Comparison of ENCODE assay signal across 12 mouse cellular contexts in genomic region chr1:158214743-158215142, GRCm38 (mm10).
DNase-seq lines count a peak whose midpoint lies in the region; ATAC-seq and TF ChIP-seq lines count a peak whose summit lies in the region.
"Had no signal": no experiment of that assay in that cellular context is flagged by ENCODE, and none has a peak within 500 bp of the region (broad histone marks: within the 10 kb centered on the region; RNA-seq: fewer than 3 reads in every experiment).

No protein-coding gene starts in this region.

- no peak overlapping the region for H3K9ac ChIP-seq in liver, postnatal 0 days (replicated peaks)
- no peak overlapping the region for H3K9ac ChIP-seq in liver, embryonic 11.5 days (ENCODE audit: low read depth, low read length)
- H3K9ac ChIP-seq: heart, embryonic 15.5 days; stomach, embryonic 15.5 days had no signal

- ATAC-seq in liver, postnatal 0 days = no peak
- no peak for ATAC-seq in liver, embryonic 11.5 days (replicated peaks; ENCODE audit: low FRiP score)

- DNase-seq in cerebellum, adult 11 months = peak; percentile 18
- no peak for DNase-seq in cerebellum, adult 11-12 months
- no peak for DNase-seq in liver, postnatal 0 days
- DNase-seq in liver, embryonic 11.5 days (ENCODE audit: low spot score) = no peak
- peak; percentile 60 for DNase-seq in brain, adult 2 months (ENCODE audit: low read depth, low spot score)
- DNase-seq in retina, postnatal 1 day = peak; percentile 45
- DNase-seq in hindbrain, embryonic 10.5 days (ENCODE audit: low spot score) = no peak
- no peak for DNase-seq in urinary bladder, postnatal 14 days (ENCODE audit: low spot score)
- DNase-seq: lung, adult 18-20 months had no signal

- H3K27me3 ChIP-seq in liver, postnatal 0 days (ENCODE audit: insufficient read depth, low read length) = no peaks in the 10 kb centered on the region
- no peaks in the 10 kb centered on the region for H3K27me3 ChIP-seq in liver, embryonic 11.5 days (replicated peaks; ENCODE audit: control insufficient read depth, insufficient read depth, low read length)
- peaks cover 3% of the 10 kb centered on the region; the same call in 1 of the 2 replicates for H3K27me3 ChIP-seq in hindbrain, embryonic 10.5 days (ENCODE audit: insufficient read depth, poor library complexity, severe bottlenecking)
- H3K27me3 ChIP-seq: heart, embryonic 15.5 days; stomach, embryonic 15.5 days had no signal

- peak; percentile 49 for TF ChIP-seq CTCF in liver, postnatal 0 days (IDR thresholded peaks at IDR 0.05; ENCODE audit: low read depth)

- H3K27ac ChIP-seq in liver, postnatal 0 days (ENCODE audit: low read depth) = no peak overlapping the region
- H3K27ac ChIP-seq in liver, embryonic 11.5 days (ENCODE audit: low read depth, low read length) = no peak overlapping the region
- H3K27ac ChIP-seq in hindbrain, embryonic 10.5 days = no peak overlapping the region
- H3K27ac ChIP-seq: forebrain, embryonic 10.5 days; heart, embryonic 15.5 days; stomach, embryonic 15.5 days had no signal

- TF ChIP-seq EP300 in liver, postnatal 0 days (IDR thresholded peaks at IDR 0.05; ENCODE audit: low read depth) = no peak

- H3K36me3 ChIP-seq in liver, postnatal 0 days (replicated peaks; ENCODE audit: insufficient read depth, low read length) = no peaks in the 10 kb centered on the region
- H3K36me3 ChIP-seq in liver, embryonic 11.5 days (ENCODE audit: control insufficient read depth, insufficient read depth, low read length) = no peaks in the 10 kb centered on the region
- H3K36me3 ChIP-seq in hindbrain, embryonic 10.5 days = no peaks in the 10 kb centered on the region
- H3K36me3 ChIP-seq: forebrain, embryonic 10.5 days; heart, embryonic 15.5 days; stomach, embryonic 15.5 days had no signal

- 43% methylated on average over 5 of the region's 5 CpGs for WGBS in liver, postnatal 0 days (ENCODE audit: insufficient replicate concordance)
- 42% methylated on average over 5 of the region's 5 CpGs for WGBS in liver, embryonic 11.5 days
- WGBS in hindbrain, embryonic 10.5 days = 45% methylated on average over 5 of the region's 5 CpGs

- no peaks in the 10 kb centered on the region for H3K4me1 ChIP-seq in liver, postnatal 0 days (ENCODE audit: insufficient read depth)
- no peaks in the 10 kb centered on the region for H3K4me1 ChIP-seq in liver, embryonic 11.5 days (replicated peaks; ENCODE audit: control insufficient read depth, insufficient read depth, low read length)
- peaks cover 15% of the 10 kb centered on the region for H3K4me1 ChIP-seq in hindbrain, embryonic 10.5 days (replicated peaks)
- H3K4me1 ChIP-seq: heart, embryonic 15.5 days; stomach, embryonic 15.5 days had no signal

- no peak overlapping the region for H3K4me2 ChIP-seq in liver, postnatal 0 days (ENCODE audit: low read depth, low read length)
- no peak overlapping the region for H3K4me2 ChIP-seq in liver, embryonic 11.5 days
- H3K4me2 ChIP-seq: heart, embryonic 15.5 days; stomach, embryonic 15.5 days had no signal

- H3K4me3 ChIP-seq in liver, postnatal 0 days (ENCODE audit: low read depth, low read length) = no peak overlapping the region
- no peak overlapping the region for H3K4me3 ChIP-seq in liver, embryonic 11.5 days (ENCODE audit: low read depth, low read length)
- H3K4me3 ChIP-seq in hindbrain, embryonic 10.5 days = no peak overlapping the region
- H3K4me3 ChIP-seq: forebrain, embryonic 10.5 days; heart, embryonic 15.5 days; stomach, embryonic 15.5 days had no signal

- no peaks in the 10 kb centered on the region for H3K9me3 ChIP-seq in liver, postnatal 0 days (ENCODE audit: low read length)
- no peaks in the 10 kb centered on the region for H3K9me3 ChIP-seq in liver, embryonic 11.5 days (ENCODE audit: control insufficient read depth, low read length)
- H3K9me3 ChIP-seq in hindbrain, embryonic 10.5 days = no peaks in the 10 kb centered on the region
- H3K9me3 ChIP-seq: forebrain, embryonic 10.5 days; heart, embryonic 15.5 days; stomach, embryonic 15.5 days had no signal

Comparison
In these comparisons a context has a peak if more than half of its experiments do, and no peak if none do; other contexts are left out.
1. DNase-seq: peak in cerebellum, adult 11 months (single experiment), brain, adult 2 months (single experiment) and retina, postnatal 1 day (single experiment); none in cerebellum, adult 11-12 months (single experiment), liver, postnatal 0 days (single experiment), liver, embryonic 11.5 days (single experiment), hindbrain, embryonic 10.5 days (single experiment) and urinary bladder, postnatal 14 days (single experiment).